Mouse (Mus musculus) lung, postnatal 25 days (tissue): ENCODE measurements at regions not wholly inside any gene's neighbourhood (a gene's known extent, or its start where the extent isn't known, plus 50 kb on each side); places are given as distances from the start of the nearest gene placed in this dataset.

Source experiments
- DNase-seq: peaks from one replicate; pipeline ENCODE4 v3.0.0; 2022; ENCODE audit warnings: low spot score

DNA sequence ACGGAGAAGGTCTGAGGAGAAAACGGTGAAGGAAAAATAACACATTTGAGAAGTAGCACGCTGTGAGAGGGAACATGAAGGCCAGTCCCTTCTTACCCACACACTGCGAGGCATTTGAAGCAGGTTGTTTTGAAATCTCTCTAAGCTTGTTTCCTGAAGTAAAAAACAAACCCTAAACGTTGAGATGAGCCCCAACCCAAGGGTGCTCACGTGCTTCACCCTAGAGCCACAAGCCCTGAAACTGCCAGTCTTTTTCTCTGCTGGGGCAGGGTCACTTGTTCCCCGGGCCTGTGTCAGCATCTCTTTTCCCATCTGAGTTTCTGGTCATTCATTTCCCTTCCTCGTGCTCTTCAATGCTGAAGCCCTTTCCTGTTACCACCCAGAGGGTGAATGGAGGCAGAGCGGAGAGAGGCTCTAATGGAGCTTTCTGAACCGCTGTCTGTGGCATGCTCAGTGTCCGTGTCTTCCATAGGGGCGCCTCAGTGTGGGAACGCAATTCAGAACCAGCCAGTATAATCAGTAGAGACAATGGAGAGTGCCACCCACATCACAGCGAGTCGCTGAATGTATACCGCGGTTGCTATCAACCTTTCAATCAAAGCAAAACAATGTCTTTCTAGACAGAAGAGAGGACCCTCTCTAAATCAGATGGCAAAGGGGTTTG is 375.0 kb upstream of the Gm10131 start:
- no peak for DNase-seq

GRCm38 (mm10) chr8:34485905-34486304 is 374.4 kb upstream of the Gm10131 start:
- no peak for DNase-seq

GRCm38 (mm10) chr8:34485346-34485745 is 373.8 kb upstream of the Gm10131 start:
- DNase-seq, result no peak

GRCm38 (mm10) chr8:34484551-34485335 is 373.2 kb upstream of the Gm10131 start:
- DNase-seq, result peak; percentile 82

- no peak for DNase-seq
Measured at GRCm38 (mm10) chr8:34483212-34483611, 371.7 kb upstream of the Gm10131 start.

DNA sequence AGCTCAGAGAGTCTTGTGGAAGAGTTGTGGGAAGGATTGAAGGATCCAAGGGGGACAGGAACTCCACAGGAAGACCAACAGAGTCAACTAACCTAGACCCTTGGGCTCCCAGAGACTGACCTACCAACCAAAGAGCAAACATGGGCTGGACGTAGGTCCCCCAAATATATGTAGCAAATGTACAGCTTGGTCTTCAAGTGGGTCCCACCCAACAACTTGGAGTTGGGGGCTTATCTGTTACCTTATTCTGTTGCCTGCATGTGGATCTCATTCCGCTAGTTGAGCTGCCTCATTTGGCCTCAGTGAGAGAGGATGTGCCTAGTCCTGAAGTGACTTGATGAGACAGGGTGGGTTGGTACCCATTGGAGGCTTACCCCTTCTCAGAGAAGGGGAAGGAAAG is 371.1 kb upstream of the Gm10131 start:
- no peak for DNase-seq

GRCm38 (mm10) chr8:34480496-34480895 is 369.0 kb upstream of the Gm10131 start:
- no peak for DNase-seq

- DNase-seq, result peak; percentile 68
Measured at GRCm38 (mm10) chr8:34478891-34479290, 367.4 kb upstream of the Gm10131 start.

GRCm38 (mm10) chr8:34478465-34478864 is 366.9 kb upstream of the Gm10131 start:
- DNase-seq, result no peak

- DNase-seq, result no peak
Measured at GRCm38 (mm10) chr8:34476146-34476820, 364.7 kb upstream of the Gm10131 start.

DNA sequence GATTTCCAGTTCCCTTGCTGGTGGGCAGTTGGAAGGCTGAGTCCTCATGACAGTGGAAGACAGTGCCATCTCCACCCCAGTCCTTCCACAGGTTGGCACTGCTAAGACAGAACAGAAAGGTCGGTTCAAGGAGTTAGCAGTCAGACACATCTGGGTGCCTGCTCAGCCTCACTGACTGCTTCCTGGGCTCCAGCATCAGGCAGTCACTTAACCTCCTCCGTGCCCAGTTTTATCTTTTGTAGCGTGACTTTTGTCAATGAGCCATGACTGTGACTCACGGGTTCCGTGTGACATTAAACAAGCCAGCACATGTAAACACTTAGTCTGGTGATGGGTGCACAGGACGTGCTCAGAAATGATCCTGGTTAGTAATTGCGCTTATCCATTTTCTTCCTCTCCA is 363.1 kb upstream of the Gm10131 start:
- no peak for DNase-seq

- DNase-seq, result no peak
Measured at GRCm38 (mm10) chr8:34473769-34474168, 362.2 kb upstream of the Gm10131 start.

DNA sequence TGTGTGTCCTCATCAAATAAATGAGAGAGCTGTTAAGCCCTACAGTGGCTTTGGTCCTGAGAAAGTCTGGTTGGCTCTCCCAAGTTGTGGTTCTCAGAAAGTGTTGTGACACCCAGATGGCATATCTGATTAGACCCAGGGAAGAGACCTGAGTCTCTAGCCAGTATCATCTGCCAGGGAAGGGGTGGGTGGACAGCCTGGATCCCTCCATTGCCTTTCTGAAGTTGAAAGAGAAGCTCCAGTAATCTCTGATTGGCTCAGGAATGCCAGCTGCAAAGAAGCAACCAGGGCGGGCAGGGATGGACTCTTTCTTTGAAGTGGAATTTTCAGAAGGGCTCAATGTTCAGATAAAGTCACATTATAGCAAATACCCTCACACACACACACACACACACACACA is 361.8 kb upstream of the Gm10131 start:
- DNase-seq, result no peak

DNA sequence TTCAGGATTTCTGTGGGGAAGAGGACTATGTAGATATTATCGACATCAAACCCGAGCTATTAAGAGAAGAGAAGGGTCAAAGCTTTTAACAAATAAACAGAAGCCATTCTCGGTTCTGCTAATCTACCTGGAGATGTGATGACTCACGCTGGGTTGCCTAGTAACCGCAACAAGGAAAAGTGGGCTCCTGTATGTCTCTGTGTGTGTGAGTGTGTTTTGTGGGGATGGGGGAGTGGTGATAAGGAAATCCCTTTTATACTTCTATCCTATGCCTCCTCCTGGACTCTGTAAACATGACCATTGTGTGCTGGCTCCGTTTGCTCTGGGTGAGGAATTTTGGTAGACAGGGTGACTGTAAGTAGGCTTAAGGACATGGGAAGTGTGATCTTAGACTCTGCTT is 361.3 kb upstream of the Gm10131 start:
- DNase-seq, result no peak

- DNase-seq, result no peak
Measured at GRCm38 (mm10) chr8:34472434-34472833, 360.9 kb upstream of the Gm10131 start.

- no peak for DNase-seq
Measured at GRCm38 (mm10) chr8:34469091-34469490, 357.6 kb upstream of the Gm10131 start.

GRCm38 (mm10) chr8:34466786-34467364 is 355.3 kb upstream of the Gm10131 start:
- DNase-seq, result no peak

DNA sequence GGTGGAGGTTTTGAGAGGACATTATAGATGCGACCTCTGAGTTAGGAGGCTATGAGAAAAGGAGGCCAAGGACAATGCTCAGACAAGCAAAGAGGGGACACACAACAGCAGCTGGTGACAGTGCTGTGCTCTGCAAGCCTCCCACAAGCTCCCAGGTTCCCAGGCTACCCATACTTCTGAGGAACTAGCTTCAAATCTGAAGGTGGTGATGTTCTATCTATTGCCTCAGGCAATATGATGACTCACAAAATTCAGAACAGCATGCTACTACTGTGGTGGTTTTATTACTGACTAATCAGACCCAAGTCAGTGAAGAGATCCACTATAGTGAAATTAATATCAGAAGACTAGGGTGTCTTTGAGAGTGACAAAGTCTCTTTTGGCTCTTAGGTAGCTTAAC is 353.9 kb upstream of the Gm10131 start:
- DNase-seq, result no peak

DNA sequence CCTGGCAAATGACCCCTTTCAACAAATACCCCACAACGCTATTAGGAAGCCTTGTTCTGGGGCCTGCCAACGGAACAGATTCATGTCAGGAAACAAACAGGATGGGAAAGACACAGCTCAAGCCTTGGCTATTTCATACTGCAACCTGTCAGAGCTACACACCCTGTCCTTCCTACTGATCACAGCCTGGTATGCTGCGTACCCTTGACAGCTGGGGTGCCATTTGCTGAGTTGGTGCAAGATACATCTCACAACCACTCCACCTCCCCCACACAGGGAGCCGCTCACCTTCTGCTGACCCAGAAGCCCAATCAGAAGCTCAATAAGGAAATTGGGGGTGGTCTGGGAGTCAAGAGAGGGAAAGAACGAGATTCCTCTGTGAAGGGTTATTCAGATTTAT is 350.7 kb upstream of the Gm10131 start:
- no peak for DNase-seq

- no peak for DNase-seq
Measured at GRCm38 (mm10) chr8:34458300-34458699, 346.8 kb upstream of the Gm10131 start.

GRCm38 (mm10) chr8:34456543-34456942 is 345.0 kb upstream of the Gm10131 start:
- no peak for DNase-seq

- DNase-seq, result no peak
Measured at GRCm38 (mm10) chr8:34455376-34455775, 343.8 kb upstream of the Gm10131 start.

DNA sequence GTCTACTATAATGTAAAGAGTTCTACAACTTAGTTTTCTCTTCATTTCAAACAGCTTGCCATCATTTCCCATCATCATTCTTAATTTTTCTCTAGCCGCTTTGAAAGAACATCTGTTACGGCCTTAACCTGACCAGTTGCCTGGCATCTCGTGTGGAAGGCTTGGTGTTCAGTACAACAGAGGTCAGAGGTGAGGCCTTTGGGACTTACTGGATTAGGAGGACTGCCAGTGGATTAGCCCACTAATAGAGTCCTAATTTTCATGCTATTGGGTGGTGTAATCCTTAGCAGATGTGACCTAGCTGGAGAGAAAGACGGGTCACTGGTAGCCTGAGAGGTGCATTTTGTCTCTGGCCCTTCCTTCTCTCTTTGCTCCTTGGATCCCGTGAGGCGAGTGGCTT is 341.3 kb upstream of the Gm10131 start:
- DNase-seq, result no peak
